Mouse (Mus musculus): ENCODE data around the gene H2-T22.

The H2-T22 gene

DNA sequence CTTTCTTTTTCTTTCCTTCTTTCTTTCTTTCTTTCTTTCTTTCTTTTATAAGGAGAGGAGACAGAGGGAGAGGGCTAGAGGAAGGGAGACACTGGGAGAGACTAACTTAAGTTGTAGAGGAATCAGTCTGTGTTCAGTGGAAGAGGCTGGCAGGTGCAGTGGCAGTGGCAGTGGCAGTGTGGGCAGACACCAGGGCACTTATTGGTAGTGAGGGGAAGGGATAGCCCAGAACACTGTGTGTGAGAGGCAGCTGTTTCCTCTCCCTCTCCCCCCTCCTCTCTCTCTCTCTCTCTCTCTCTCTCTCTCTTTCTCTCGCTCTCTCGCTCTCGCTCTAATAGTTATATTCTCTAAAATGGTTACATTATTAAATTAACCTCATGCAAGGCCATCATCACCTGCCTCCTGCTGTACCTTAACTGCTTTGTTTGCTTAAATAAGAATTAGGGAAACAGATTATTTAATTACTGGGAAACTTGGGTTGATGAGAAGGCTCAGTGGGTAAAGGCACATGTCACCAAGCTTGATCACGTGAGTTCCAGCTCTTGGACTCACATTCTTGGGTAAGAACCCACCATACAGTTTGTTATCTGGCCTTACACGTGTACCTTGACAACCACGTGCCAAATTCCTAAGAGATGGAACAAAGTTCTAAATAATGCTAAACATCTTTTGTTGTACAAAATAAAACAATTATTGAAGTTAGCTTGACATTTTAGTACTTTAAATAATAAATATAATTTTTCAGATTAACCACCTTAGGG lies 43.8 kb downstream of the H2-T22 start:
- DNase-seq (ENCODE audit: low read depth, low spot score) = no peak

DNA sequence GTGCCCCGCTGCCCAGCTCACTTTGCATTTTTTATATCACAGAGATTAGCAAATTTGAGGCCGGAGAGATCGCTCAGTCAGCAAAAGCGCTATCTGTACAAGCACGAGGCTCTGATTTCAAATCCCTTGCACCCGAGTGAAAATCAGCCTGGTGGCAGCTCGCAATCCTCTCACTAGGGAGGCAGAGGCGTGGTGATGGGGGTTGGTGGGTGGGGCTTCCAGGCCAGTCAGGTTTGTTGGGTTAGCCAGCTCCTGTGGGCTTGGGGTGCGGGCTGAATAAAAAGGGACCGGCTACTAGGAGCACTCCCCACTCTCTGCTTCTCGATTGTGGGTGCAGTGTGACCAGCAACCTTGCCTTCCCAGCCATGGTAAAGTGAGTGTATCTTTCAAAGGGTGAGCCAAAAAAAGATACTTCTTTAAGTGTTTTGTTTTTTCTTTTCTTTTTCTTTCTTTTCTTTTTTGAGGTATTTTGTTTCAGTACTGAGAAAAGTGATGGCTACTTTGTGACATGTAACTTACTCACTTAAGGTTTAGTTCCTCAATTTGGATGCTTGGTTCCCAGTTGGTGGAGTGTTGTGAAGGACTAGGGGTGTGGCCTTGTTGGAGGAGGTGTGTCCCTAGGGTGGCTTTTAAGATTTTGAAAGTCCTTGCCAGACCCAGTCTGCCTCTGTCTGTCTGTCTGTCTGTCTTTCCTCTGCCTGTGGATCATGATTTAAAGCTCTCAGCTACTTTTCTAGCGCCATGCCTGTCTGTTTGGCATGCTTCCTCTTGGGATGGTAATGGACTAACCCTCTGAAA lies 44.6 kb downstream of the H2-T22 start:
- peak; percentile 55 for DNase-seq (ENCODE audit: low read depth, low spot score)

DNA sequence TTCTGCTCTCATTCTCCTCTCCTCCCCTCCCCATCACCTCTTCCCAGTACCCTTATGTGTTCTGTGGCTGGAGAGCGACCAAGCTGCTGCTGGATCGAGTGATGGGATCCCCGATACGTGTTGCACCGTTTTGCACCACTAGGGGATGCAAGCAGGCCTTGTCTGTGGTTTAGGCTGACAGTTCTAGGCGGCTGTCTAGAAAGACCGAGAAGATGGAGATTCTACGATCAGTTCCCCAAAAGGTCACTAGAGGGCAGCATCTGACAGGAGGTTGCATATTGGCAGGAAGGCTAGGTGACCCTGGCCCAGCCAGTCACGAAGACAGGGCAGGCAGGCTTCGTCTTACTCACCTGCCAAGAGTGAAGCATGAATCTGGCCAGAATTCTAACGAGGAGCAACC lies 45.6 kb downstream of the H2-T22 start:
- DNase-seq (ENCODE audit: low read depth, low spot score) = peak; percentile 98

DNA sequence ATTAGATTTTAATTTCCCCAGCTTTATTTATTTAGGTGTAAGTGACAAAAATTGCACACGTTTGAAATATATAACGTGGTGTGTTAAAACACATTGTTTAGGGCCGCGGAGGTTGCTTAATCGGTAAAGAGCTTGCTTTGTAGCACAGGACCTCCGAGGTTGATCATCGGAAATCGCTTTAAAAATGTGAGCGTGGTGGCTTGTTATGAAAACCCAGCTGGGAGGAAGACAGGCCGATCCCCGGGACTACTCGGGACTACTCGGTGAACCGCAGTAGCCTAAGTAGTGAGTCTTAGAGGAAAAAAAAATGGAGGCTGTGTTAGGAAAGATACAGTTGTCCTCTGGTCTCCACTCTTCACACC lies 47.7 kb downstream of the H2-T22 start:
- DNase-seq (ENCODE audit: low read depth, low spot score) = no peak

DNA sequence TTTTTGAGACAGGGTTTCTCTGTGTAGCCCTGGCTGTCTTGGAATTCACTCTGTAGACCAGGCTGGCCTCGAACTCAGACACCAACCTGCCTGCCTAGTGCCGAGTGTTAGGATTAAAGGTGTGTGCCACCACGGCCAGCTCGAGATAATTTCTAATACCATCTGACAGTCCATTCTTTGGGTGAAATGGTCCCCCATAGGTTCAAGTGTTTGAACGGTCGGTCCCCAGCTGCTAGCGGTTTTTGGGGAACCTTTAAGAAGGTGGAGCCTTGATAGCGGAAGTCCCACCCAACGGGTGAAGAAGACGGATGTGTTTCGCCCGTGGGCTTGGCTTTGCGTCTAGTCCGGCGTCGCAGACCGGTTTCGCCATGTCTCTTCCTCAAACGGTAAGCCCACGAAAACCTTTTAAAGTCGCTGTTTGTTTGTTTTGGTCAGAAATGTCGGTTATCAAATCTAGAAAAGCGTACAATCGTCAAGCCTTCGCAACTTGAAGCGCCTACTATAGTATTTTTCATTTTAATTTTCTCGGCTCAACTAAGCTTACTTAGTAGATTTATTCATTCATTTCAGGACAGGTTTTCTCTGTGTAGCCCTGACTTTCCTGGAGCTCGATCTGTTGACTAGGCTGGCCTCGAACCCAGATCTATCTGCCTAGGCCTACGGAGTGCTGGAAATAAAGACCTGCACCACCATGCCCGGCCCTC lies 48.2 kb downstream of the H2-T22 start:
- DNase-seq (ENCODE audit: low read depth, low spot score) = peak; percentile 85

DNA sequence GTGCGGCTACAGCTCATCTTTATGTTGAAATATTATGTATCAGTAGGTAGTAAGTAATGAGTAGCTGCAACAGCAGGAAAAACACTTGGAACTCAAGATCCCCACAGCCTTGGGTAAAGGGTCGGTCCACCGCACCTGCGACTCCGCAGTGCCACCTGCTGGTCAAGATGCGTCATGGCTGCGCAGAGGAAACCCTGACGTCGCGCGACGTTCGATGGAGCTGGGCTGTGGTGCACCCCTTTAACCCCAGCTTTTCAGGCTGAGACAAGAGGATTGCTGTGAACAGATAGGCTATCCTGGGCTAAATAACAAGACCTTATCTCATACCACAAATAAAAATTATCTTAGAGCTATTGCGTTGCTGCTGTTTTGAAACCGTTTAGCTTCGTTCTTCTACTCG lies 48.9 kb downstream of the H2-T22 start:
- peak; percentile 78 for DNase-seq (ENCODE audit: low read depth, low spot score)

DNA sequence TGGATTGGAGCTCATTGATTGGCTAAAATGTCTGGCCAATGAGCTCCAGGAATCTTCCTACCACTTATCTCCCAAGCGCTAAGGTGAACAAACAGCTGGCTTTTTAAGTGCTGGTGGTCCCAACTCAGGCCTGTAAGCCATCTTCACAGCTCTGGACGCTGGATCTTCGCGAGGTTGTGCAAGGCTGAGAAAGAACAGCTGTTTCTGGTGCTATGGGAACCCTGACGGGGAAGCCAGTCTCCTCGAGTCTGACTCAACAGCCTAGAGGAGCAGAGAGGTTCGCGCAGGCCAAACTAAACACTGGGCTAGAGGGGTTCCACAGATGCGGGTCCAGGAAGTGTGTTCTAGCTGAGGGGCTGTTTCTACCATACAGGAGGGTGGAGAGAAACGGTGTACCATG lies 50.8 kb downstream of the H2-T22 start:
- DNase-seq (ENCODE audit: low read depth, low spot score) = no peak

Data from ES-CJ7 (cell line).